Mouse (Mus musculus) midbrain, embryonic 12.5 days (tissue): Measurements from ENCODE around the gene Csf3. TPM values are rescaled to one million over a fixed set of nuclear protein-coding genes. Genes with fewer than 3 reads are reported as not detected.

Experiments
- ATAC-seq: fragments of 200-750 bp; cut with Nextera tagmentation; 2 replicates; pipeline ENCODE4 v1.8.0; 2017; ENCODE audit warnings: low read depth, moderate TSS enrichment, moderate library complexity; ENCODE audit not compliant: low FRiP score
- H3K27ac ChIP-seq: fragments of 300-500 bp; sonication (generic); replicated peaks from 2 replicates; pipeline ENCODE4 v1.5.1; 2016; ENCODE audit warnings: mild to moderate bottlenecking
- H3K27me3 ChIP-seq: fragments of 300-500 bp; sonication (generic); 2 replicates; pipeline ENCODE4 v1.6.1; 2016; ENCODE audit warnings: mild to moderate bottlenecking
- H3K36me3 ChIP-seq: fragments of 300-500 bp; sonication (generic); 2 replicates; pipeline ENCODE4 v1.6.1; 2016
- H3K4me1 ChIP-seq: fragments of 300-500 bp; sonication (generic); 2 replicates; pipeline ENCODE4 v1.6.1; 2016
- H3K4me2 ChIP-seq: fragments of 300-500 bp; sonication (generic); replicated peaks from 2 replicates; pipeline ENCODE4 v1.6.1; 2016; ENCODE audit warnings: mild to moderate bottlenecking, moderate library complexity
- H3K4me3 ChIP-seq: fragments of 300-500 bp; sonication (generic); 2 replicates; pipeline ENCODE4 v1.5.1; 2016; ENCODE audit warnings: mild to moderate bottlenecking
- H3K9ac ChIP-seq: fragments of 300-500 bp; sonication (generic); replicated peaks from 2 replicates; pipeline ENCODE4 v1.6.1; 2016; ENCODE audit warnings: mild to moderate bottlenecking, moderate library complexity
- H3K9me3 ChIP-seq: fragments of 300-500 bp; sonication (generic); 2 replicates; pipeline ENCODE4 v1.6.1; 2016; ENCODE audit warnings: mild to moderate bottlenecking
- WGBS: fragments of 180-500 bp; shearing (Covaris S2); methylation state at CpG from one replicate; pipeline ENCODE4 v1.1.7; 2016; 5-methylcytosine and 5-hydroxymethylcytosine counted together
- polyA plus RNA-seq: library from polyadenylated mRNA; unstranded; fragments of >200 nt; fragmentation: Nextera tagmentation; extraction: Ambion mirVana; gene quantifications from 2 replicates; pipeline ENCODE4 v1.2.1, GENCODE M21; 2016

Csf3 gene
- polyA plus RNA-seq, 1 experiment from 2014 or later: not detected

DNA sequence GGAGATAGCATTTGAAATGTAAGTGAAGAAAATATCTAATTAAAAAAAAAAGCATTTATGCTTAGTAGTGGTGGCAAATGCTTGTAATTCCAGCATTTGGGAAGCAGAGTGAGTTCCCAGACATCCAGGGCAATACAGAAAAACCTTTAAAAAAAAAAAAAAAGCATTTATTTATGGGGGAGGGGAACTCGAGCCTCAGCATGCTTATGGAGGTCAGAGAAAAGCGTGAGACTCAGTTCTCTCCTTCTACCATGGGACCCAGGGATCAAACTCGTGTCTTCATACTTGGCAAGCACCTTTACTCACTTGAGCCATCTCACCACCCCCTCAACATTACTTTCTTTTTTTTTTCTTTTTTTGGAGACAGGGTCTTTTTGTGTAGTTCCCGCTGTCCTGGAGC, 19.9 kb upstream of the Csf3 start:
- no peak overlapping the region for H3K4me3 ChIP-seq
- no peak for ATAC-seq
- H3K9me3 ChIP-seq: no peaks in the 10 kb centered on the region
- H3K36me3 ChIP-seq: peaks cover 14% of the 10 kb centered on the region
- H3K27ac ChIP-seq: no peak overlapping the region
- peaks cover 4% of the 10 kb centered on the region; the same call in 1 of the 2 replicates for H3K27me3 ChIP-seq
- H3K9ac ChIP-seq: no peak overlapping the region
- WGBS: 82% methylated on average over 4 of the region's 4 CpGs
- H3K4me2 ChIP-seq: peak overlapping the region; percentile 91; the same call in 1 of the 2 replicates
- H3K4me1 ChIP-seq: peaks cover 12% of the 10 kb centered on the region

DNA sequence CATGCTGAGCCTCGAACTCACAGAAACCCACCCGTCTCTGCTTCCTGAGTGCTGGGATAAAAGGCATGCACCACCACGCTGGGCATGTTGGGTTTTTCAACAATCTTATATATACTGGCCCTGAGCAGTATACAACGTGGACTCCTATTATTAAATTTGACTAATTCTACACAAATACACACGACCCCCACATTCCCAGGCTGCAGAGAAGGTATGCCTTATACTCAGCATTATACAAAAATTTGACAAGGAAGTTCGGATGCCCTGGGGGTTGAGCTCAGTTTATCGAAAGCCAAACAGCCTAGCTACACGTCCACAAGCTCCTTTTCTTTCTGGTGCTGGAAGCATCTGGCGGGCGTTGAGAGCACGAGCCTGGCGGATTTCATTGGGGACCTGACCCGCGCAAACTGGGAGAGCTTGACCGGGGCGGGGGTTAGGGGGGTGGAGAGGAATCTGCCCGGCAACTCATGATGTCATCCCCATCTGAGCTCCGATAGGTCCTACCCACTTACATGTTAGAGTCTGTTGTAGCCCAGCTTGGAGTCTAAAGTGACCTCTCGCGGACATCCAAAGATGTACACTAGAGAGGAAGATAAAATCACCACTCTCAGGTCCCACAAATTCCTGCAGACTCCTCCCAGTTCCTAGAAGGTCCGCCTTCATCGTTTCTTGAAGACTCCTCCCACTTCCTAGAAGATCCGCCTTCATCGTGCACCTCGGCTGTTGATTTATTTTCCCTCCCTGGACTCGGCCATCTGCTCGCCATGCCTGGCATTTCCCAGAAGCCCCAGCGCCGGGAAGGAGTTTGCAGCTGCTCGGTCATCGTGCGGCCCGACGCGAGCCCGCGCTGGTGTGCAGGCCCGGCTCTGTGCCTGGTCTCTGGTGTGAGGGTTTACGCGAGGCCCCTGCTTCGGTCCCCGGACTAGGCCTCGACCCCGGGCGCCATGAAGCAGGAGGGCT, 19.0 kb upstream of the Csf3 start, which contains the start of gene Psmd3:
Psmd3 (plus strand) TSS at position 769 of the 960 bp plus-strand sequence.
- no peaks in the 10 kb centered on the region for H3K9me3 ChIP-seq
- H3K4me2 ChIP-seq: peak within 1 kb of the TSS; percentile 91
- H3K4me3 ChIP-seq: peak within 1 kb of the TSS; percentile 98
- peak within 1 kb of the TSS; percentile 100 for H3K9ac ChIP-seq
- H3K36me3 ChIP-seq: peaks cover 23% of the 10 kb centered on the region
- H3K27me3 ChIP-seq: no peaks in the 10 kb centered on the region
- peaks cover 12% of the 10 kb centered on the region for H3K4me1 ChIP-seq
- H3K27ac ChIP-seq: peak within 1 kb of the TSS; percentile 75
- 5% methylated on average over 45 of the region's 45 CpGs for WGBS
- peak; percentile 96 for ATAC-seq

DNA sequence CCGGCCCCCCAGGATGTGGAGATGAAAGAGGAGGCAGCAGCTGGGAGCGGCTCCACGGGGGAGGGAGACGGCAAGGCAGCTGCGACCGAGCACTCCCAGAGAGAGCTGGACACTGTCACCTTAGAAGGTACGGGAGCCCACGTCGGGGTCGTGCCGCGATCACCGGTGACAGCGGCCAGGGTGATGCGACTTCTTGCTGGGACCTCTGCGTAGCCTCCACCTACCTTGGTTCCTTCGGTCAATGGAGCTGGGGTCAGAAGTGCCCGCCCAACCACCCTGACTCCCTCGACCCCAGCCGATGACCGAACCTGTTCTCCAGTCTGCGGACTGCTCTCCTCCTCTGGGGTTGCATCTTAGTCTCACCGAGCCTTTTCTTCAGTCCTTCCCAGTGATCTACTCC, 18.3 kb upstream of the Csf3 start:
- Histone ChIP-seq H3K4me3 (peak overlapping the region; percentile 98), H3K27ac (peak overlapping the region; percentile 75), H3K4me2 (peak overlapping the region; percentile 91), H3K27me3 (no peaks in the 10 kb centered on the region), H3K9ac (peak overlapping the region; percentile 100), H3K36me3 (peaks cover 30% of the 10 kb centered on the region), H3K9me3 (no peaks in the 10 kb centered on the region), H3K4me1 (peaks cover 12% of the 10 kb centered on the region)
- peak; percentile 55 for ATAC-seq
- under 1% methylated on average over 23 of the region's 23 CpGs for WGBS

DNA sequence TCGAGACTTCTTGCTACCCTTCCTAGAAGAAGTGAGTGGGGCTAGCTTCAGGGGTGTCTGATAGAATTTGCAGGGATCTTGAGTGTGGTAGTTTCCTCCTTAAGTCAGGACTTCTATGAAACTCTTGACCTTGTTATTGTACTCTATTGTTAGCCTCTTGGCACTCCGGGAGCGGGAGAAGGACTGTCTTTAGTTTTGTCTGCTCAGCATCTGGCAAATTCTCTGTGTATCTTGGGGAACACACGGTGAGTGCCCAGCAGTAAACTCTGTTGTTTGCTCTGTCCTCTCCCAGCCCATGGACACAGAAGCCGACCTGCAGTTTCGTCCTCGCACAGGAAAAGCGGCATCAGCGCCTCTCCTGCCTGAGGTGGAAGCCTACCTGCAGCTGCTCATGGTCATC, 15.4 kb upstream of the Csf3 start:
- H3K36me3 ChIP-seq: peaks cover 53% of the 10 kb centered on the region
- no peaks in the 10 kb centered on the region for H3K9me3 ChIP-seq
- 94% methylated on average over 9 of the region's 9 CpGs for WGBS
- no peak overlapping the region for H3K27ac ChIP-seq
- H3K9ac ChIP-seq: no peak overlapping the region
- H3K4me2 ChIP-seq: no peak overlapping the region
- H3K4me3 ChIP-seq: no peak overlapping the region
- no peak for ATAC-seq
- H3K27me3 ChIP-seq: no peaks in the 10 kb centered on the region
- peaks cover 12% of the 10 kb centered on the region for H3K4me1 ChIP-seq

DNA sequence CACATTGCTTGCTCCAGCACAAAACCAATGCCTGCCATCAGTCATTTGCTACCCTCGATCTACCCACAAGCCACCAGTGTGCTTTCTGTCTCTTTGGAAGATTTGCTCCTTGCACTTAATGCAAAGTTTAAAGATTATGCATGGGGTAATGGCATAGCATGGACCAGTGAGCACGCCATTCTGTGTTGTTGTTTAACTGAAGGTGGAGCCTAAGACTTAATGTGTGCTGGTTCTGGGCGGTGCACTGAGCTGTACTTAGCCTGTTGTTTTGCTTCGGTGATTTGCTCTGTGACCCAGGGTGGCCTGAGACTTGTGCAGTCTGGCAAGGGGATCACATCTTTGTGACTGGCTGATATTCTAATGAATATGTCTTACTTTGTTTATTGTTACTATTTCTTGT, 14.1 kb upstream of the Csf3 start:
- no peaks in the 10 kb centered on the region for H3K9me3 ChIP-seq
- H3K9ac ChIP-seq: no peak overlapping the region
- no peak for ATAC-seq
- H3K4me3 ChIP-seq: no peak overlapping the region
- 86% methylated on average over 4 of the region's 4 CpGs for WGBS
- H3K27ac ChIP-seq: no peak overlapping the region
- H3K4me1 ChIP-seq: peaks cover 12% of the 10 kb centered on the region
- H3K27me3 ChIP-seq: no peaks in the 10 kb centered on the region
- peaks cover 66% of the 10 kb centered on the region for H3K36me3 ChIP-seq
- H3K4me2 ChIP-seq: no peak overlapping the region

DNA sequence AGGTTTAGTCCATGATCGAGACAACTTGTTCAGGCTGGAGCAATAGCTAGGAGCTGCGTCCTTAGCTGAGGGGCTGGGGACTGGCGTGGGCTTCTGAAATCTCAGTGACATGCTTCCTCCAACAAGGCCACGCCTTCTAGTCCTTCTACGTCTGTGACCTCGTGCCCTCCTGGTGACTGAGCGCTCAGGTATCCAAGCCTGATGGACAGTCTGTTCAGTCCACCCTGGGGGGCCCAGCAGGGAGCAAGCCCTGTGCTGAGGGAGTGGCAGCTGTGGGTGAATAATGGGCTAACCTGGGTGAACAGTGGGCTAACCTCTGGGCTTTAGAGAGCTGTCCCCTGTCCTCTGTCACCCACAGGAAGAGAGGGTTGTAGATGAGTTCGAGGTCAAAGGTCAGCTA, 13.1 kb upstream of the Csf3 start:
- no peaks in the 10 kb centered on the region for H3K27me3 ChIP-seq
- no peak overlapping the region for H3K4me3 ChIP-seq
- H3K9ac ChIP-seq: no peak overlapping the region
- 91% methylated on average over 8 of the region's 8 CpGs for whole genome bisulfite sequencing
- H3K27ac ChIP-seq: no peak overlapping the region
- peaks cover 77% of the 10 kb centered on the region for H3K36me3 ChIP-seq
- H3K9me3 ChIP-seq: no peaks in the 10 kb centered on the region
- no peak overlapping the region for H3K4me2 ChIP-seq
- no peak for ATAC-seq
- peaks cover 12% of the 10 kb centered on the region for H3K4me1 ChIP-seq

DNA sequence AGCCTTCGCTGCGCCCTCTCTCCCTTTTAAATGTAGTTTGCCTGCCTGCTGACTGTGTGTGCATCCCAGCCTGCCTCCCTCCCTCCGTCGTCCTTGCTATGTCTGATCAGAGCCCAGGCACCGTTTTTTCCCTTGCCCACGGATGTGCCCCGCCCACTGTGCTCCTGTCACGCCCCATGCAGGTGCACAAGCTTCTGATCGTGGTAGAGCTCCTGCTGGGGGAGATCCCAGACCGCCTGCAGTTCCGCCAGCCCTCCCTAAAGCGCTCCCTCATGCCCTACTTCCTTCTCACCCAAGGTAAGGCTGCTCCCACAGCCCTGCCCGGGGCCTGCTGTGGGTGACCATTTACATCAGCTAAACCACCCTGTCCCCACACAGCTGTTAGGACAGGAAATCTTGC, 7.9 kb upstream of the Csf3 start:
- Histone ChIP-seq H3K9me3 (no peaks in the 10 kb centered on the region), H3K4me3 (no peak overlapping the region), H3K27me3 (no peaks in the 10 kb centered on the region), H3K9ac (no peak overlapping the region), H3K27ac (no peak overlapping the region), H3K4me1 (no peaks in the 10 kb centered on the region), H3K36me3 (peaks cover 80% of the 10 kb centered on the region), H3K4me2 (no peak overlapping the region)
- no peak for ATAC-seq
- 79% methylated on average over 13 of the region's 13 CpGs for WGBS

DNA sequence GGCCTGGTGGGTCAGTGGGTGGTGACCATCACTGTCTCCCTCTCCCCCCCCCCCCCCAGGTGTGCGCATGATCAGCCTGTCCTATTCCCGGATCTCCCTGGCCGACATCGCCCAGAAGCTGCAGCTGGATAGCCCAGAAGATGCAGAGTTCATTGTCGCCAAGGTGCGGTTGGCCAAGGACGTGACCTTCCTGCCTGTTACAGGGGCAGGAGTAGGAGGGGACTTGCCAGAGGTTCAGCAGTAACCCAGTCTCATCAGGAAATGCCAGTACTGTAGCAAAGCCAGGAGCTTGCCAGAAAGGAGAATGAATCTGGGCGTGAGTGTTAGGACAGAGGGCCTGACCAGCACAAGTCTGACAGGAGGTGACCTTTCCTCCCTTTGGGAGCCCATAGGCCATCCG, 7.3 kb upstream of the Csf3 start:
- Histone ChIP-seq H3K9ac (no peak overlapping the region), H3K9me3 (no peaks in the 10 kb centered on the region), H3K4me3 (no peak overlapping the region), H3K4me1 (no peaks in the 10 kb centered on the region), H3K4me2 (no peak overlapping the region), H3K27ac (no peak overlapping the region), H3K27me3 (no peaks in the 10 kb centered on the region), H3K36me3 (peaks cover 78% of the 10 kb centered on the region)
- ATAC-seq: no peak
- WGBS: 93% methylated on average over 9 of the region's 9 CpGs

DNA sequence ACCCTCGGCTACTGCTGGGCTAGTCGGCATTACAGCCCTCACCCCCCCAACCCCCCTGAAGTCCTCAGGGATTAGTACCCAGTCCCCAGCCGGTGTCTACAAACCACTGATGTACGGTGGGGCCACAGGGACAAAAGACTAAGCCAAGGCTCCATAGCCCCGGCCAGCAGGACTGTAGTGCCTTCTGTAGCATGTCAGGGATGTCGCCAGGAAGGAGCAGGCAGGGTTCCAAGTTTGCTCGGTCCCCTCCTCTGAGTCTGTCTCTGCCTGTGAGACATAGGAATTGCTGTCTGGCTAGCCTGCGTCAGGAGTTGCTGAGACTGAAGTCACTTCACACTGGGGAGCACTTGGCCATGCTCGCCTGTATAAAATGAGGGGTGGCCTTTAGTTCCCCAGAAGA, 6.8 kb upstream of the Csf3 start:
- H3K27ac ChIP-seq: no peak overlapping the region
- no peak for ATAC-seq
- no peak overlapping the region for H3K9ac ChIP-seq
- H3K9me3 ChIP-seq: no peaks in the 10 kb centered on the region
- no peak overlapping the region for H3K4me3 ChIP-seq
- 90% methylated on average over 9 of the region's 9 CpGs for WGBS
- no peak overlapping the region for H3K4me2 ChIP-seq
- H3K36me3 ChIP-seq: peaks cover 75% of the 10 kb centered on the region
- no peaks in the 10 kb centered on the region for H3K27me3 ChIP-seq
- no peaks in the 10 kb centered on the region for H3K4me1 ChIP-seq

DNA sequence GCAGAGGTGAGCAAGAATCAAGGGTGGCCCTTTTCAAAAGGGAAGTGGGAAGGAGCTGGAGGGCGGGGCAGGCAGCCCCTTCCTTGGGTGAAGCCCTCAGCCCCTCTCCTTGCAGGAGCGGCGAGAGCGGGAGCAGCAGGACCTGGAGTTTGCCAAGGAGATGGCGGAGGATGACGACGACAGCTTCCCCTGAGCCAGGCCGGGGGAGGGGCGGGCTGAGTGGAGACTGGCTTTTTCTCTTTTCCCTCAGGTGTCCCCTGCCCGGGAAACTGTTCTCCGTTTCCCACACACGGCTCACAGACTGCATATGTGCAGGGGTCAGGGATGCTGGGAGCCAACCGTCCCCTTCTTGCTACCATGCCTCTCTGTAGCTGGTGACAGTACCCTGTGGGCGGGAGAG, 5.7 kb upstream of the Csf3 start:
- Histone ChIP-seq H3K4me2 (no peak overlapping the region), H3K4me1 (no peaks in the 10 kb centered on the region), H3K9me3 (no peaks in the 10 kb centered on the region), H3K4me3 (no peak overlapping the region), H3K27me3 (no peaks in the 10 kb centered on the region), H3K9ac (no peak overlapping the region), H3K36me3 (peaks cover 64% of the 10 kb centered on the region), H3K27ac (no peak overlapping the region)
- 75% methylated on average over 14 of the region's 14 CpGs for WGBS
- no peak for ATAC-seq

DNA sequence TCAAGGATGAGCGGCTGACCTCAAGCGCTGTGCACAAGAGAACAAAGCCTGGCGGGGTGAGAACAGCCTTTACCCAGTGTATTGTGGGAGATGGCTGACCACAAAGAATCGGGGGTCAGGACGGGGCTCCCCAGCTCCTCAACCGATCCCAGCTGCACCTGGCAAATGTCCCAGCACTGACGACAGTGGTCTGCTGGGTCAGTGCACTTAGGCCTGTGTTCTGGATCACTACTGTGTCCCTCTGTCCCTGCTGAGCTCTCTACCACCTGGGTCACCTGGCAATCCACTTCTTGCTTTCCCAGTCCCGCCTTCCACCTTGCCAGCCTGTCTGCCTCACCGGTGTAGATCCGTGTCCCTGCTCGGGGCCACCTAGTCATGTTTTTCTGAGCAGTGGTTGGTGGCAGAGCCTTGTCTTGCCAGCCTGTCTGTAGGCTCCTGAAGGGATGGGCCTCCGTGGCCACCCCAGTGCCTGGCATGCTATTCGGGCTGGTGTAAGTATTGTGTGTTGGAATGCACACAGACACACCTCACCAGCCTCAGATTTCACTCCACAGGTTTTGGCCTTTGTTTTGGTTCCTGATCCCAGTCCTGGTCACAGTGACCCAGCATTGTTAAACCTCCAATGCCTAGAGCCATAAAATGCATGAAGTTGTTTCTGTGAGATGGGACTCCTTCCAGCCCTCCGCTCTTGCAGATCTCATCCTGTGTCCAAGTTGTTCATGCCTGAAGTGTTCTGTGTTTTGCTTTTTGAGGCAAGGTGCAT, 4.4 kb upstream of the Csf3 start:
- H3K36me3 ChIP-seq: peaks cover 52% of the 10 kb centered on the region
- no peak overlapping the region for H3K27ac ChIP-seq
- no peak overlapping the region for H3K4me3 ChIP-seq
- H3K9ac ChIP-seq: no peak overlapping the region
- H3K27me3 ChIP-seq: no peaks in the 10 kb centered on the region; the same call in 1 of the 2 replicates
- H3K4me1 ChIP-seq: no peaks in the 10 kb centered on the region
- ATAC-seq: no peak
- no peaks in the 10 kb centered on the region for H3K9me3 ChIP-seq
- WGBS: 91% methylated on average over 14 of the region's 14 CpGs
- H3K4me2 ChIP-seq: no peak overlapping the region

DNA sequence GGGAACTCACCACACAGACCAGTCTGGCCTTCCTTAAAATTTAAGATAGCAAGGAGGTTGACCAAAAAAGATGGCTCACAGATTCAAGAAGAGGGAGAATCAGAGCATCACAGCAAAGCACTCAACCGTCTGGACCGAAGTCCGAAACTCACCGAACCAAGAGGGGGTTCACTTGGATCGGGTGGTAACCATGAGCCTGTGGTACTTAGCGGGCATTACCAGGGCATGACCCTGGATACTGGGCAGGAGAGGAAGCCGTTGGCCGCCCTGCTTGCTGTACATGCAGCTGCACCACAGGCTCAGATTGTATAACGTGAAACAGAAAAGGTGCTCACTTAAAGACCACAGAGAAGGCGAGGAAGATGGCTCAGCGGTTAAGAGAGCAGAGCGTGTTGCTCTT, 3.8 kb upstream of the Csf3 start:
- Histone ChIP-seq H3K4me2 (no peak overlapping the region), H3K27ac (no peak overlapping the region), H3K9me3 (no peaks in the 10 kb centered on the region), H3K9ac (no peak overlapping the region), H3K27me3 (no peaks in the 10 kb centered on the region; the same call in 1 of the 2 replicates), H3K36me3 (peaks cover 46% of the 10 kb centered on the region), H3K4me3 (no peak overlapping the region), H3K4me1 (no peaks in the 10 kb centered on the region)
- 90% methylated on average over 12 of the region's 12 CpGs for WGBS
- no peak for ATAC-seq
